Mouse (Mus musculus): ENCODE results near the gene Ssbp3. TPM values are rescaled to one million over a fixed set of nuclear protein-coding genes. Genes with fewer than 3 reads are reported as not detected.

Gene Ssbp3
- polyA plus RNA-seq, 1 experiment from 2014 or later = 167 TPM

GRCm38 (mm10) chr4:106924888-106925287 lies 14.4 kb downstream of the Ssbp3 start:
- WGBS = 85% methylated on average over 10 of the region's 10 CpGs
- Histone ChIP-seq H3K9me3 (ENCODE audit: control insufficient read depth, low read length) (no peaks in the 10 kb centered on the region), H3K4me2 (ENCODE audit: low read length) (no peak overlapping the region), H3K36me3 (ENCODE audit: control insufficient read depth, insufficient read depth) (peaks cover 12% of the 10 kb centered on the region), H3K27me3 (replicated peaks; ENCODE audit: control insufficient read depth, insufficient read depth, low read length) (no peaks in the 10 kb centered on the region), H3K4me3 (replicated peaks; ENCODE audit: low read length) (no peak overlapping the region), H3K9ac (replicated peaks; ENCODE audit: low read depth, low read length) (no peak overlapping the region), H3K4me1 (replicated peaks; ENCODE audit: control insufficient read depth, insufficient read depth, low read length) (peaks cover 47% of the 10 kb centered on the region), H3K27ac (ENCODE audit: low read length) (no peak overlapping the region)
- ATAC-seq = no peak

DNA sequence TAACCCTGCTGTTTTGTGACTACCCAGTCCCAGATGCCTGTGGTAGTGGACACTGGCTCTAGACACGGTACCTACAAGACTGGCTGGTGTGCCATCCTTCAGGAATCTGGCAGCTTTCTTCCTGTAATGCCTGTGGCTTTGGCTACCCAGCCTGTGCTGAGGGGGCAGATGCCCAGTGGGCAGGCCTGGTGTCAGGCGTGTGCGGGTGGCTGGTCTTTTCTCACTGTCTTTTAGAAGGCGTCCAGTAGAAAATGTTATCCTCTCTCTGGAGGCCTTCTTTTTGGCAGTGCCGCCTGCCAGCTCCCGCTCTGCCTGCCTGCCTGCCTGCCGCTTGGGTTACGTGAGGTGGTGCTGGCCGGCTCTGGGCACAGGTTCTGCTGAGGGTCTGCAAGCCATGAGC lies 15.9 kb downstream of the Ssbp3 start:
- ATAC-seq = no peak
- WGBS = 75% methylated on average over 9 of the region's 9 CpGs
- Histone ChIP-seq H3K27me3 (replicated peaks; ENCODE audit: control insufficient read depth, insufficient read depth, low read length) (no peaks in the 10 kb centered on the region), H3K4me3 (replicated peaks; ENCODE audit: low read length) (no peak overlapping the region), H3K36me3 (ENCODE audit: control insufficient read depth, insufficient read depth) (peaks cover 10% of the 10 kb centered on the region), H3K4me2 (ENCODE audit: low read length) (no peak overlapping the region), H3K27ac (ENCODE audit: low read length) (no peak overlapping the region), H3K9me3 (ENCODE audit: control insufficient read depth, low read length) (no peaks in the 10 kb centered on the region), H3K9ac (replicated peaks; ENCODE audit: low read depth, low read length) (no peak overlapping the region), H3K4me1 (replicated peaks; ENCODE audit: control insufficient read depth, insufficient read depth, low read length) (peaks cover 36% of the 10 kb centered on the region)

- Histone ChIP-seq H3K9me3 (ENCODE audit: control insufficient read depth, low read length) (no peaks in the 10 kb centered on the region), H3K4me3 (replicated peaks; ENCODE audit: low read length) (no peak overlapping the region), H3K27me3 (replicated peaks; ENCODE audit: control insufficient read depth, insufficient read depth, low read length) (no peaks in the 10 kb centered on the region), H3K9ac (replicated peaks; ENCODE audit: low read depth, low read length) (no peak overlapping the region), H3K36me3 (ENCODE audit: control insufficient read depth, insufficient read depth) (peaks cover 10% of the 10 kb centered on the region), H3K27ac (ENCODE audit: low read length) (no peak overlapping the region), H3K4me2 (ENCODE audit: low read length) (no peak overlapping the region), H3K4me1 (replicated peaks; ENCODE audit: control insufficient read depth, insufficient read depth, low read length) (peaks cover 29% of the 10 kb centered on the region)
- WGBS = 69% methylated on average over 6 of the region's 6 CpGs
- ATAC-seq = no peak
Measured at GRCm38 (mm10) chr4:106927034-106927433, 16.5 kb downstream of the Ssbp3 start.

- H3K27me3 ChIP-seq (replicated peaks; ENCODE audit: control insufficient read depth, insufficient read depth, low read length) = no peaks in the 10 kb centered on the region
- H3K36me3 ChIP-seq (ENCODE audit: control insufficient read depth, insufficient read depth) = peaks cover 2% of the 10 kb centered on the region; the same call in 1 of the 2 replicates
- peaks cover 23% of the 10 kb centered on the region for H3K4me1 ChIP-seq (replicated peaks; ENCODE audit: control insufficient read depth, insufficient read depth, low read length)
- H3K9ac ChIP-seq (replicated peaks; ENCODE audit: low read depth, low read length) = no peak overlapping the region
- H3K4me3 ChIP-seq (replicated peaks; ENCODE audit: low read length) = no peak overlapping the region
- WGBS = 75% methylated on average over 7 of the region's 7 CpGs
- no peak for ATAC-seq
- no peak overlapping the region for H3K27ac ChIP-seq (ENCODE audit: low read length)
- H3K9me3 ChIP-seq (ENCODE audit: control insufficient read depth, low read length) = no peaks in the 10 kb centered on the region
- no peak overlapping the region for H3K4me2 ChIP-seq (ENCODE audit: low read length)
Measured at GRCm38 (mm10) chr4:106928961-106929360, 18.5 kb downstream of the Ssbp3 start.

GRCm38 (mm10) chr4:106932583-106932982 lies 22.1 kb downstream of the Ssbp3 start:
- H3K9ac ChIP-seq (replicated peaks; ENCODE audit: low read depth, low read length) = no peak overlapping the region

GRCm38 (mm10) chr4:106933813-106934482 lies 23.4 kb downstream of the Ssbp3 start:
- Histone ChIP-seq H3K36me3 (ENCODE audit: control insufficient read depth, insufficient read depth) (no peaks in the 10 kb centered on the region), H3K9me3 (ENCODE audit: control insufficient read depth, low read length) (no peaks in the 10 kb centered on the region), H3K27me3 (replicated peaks; ENCODE audit: control insufficient read depth, insufficient read depth, low read length) (no peaks in the 10 kb centered on the region), H3K4me3 (replicated peaks; ENCODE audit: low read length) (no peak overlapping the region), H3K4me2 (ENCODE audit: low read length) (no peak overlapping the region), H3K9ac (replicated peaks; ENCODE audit: low read depth, low read length) (no peak overlapping the region), H3K27ac (ENCODE audit: low read length) (no peak overlapping the region), H3K4me1 (replicated peaks; ENCODE audit: control insufficient read depth, insufficient read depth, low read length) (peaks cover 55% of the 10 kb centered on the region)
- ATAC-seq = no peak
- 80% methylated on average over 9 of the region's 9 CpGs for WGBS

More at GRCm38 (mm10) chr4:106932583-106932982, 22.1 kb downstream of the Ssbp3 start:
- Histone ChIP-seq H3K27ac (ENCODE audit: low read length) (no peak overlapping the region), H3K4me3 (replicated peaks; ENCODE audit: low read length) (no peak overlapping the region), H3K4me2 (ENCODE audit: low read length) (no peak overlapping the region), H3K36me3 (ENCODE audit: control insufficient read depth, insufficient read depth) (no peaks in the 10 kb centered on the region), H3K27me3 (replicated peaks; ENCODE audit: control insufficient read depth, insufficient read depth, low read length) (no peaks in the 10 kb centered on the region), H3K9me3 (ENCODE audit: control insufficient read depth, low read length) (no peaks in the 10 kb centered on the region), H3K4me1 (replicated peaks; ENCODE audit: control insufficient read depth, insufficient read depth, low read length) (peaks cover 43% of the 10 kb centered on the region)
- 90% methylated on average over 7 of the region's 7 CpGs for WGBS
- no peak for ATAC-seq

- Histone ChIP-seq H3K27me3 (replicated peaks; ENCODE audit: control insufficient read depth, insufficient read depth, low read length) (no peaks in the 10 kb centered on the region), H3K4me2 (ENCODE audit: low read length) (0 out of 2 replicates have a peak overlapping the region, but pooled peaks have one; percentile 5), H3K9me3 (ENCODE audit: control insufficient read depth, low read length) (no peaks in the 10 kb centered on the region), H3K36me3 (ENCODE audit: control insufficient read depth, insufficient read depth) (no peaks in the 10 kb centered on the region), H3K4me3 (replicated peaks; ENCODE audit: low read length) (no peak overlapping the region), H3K4me1 (replicated peaks; ENCODE audit: control insufficient read depth, insufficient read depth, low read length) (peaks cover 56% of the 10 kb centered on the region), H3K27ac (ENCODE audit: low read length) (peak overlapping the region; percentile 70), H3K9ac (replicated peaks; ENCODE audit: low read depth, low read length) (no peak overlapping the region)
- 27% methylated on average over 12 of the region's 12 CpGs for WGBS
- no peak; the same call in 1 of the 2 replicates for ATAC-seq
Measured at GRCm38 (mm10) chr4:106934931-106935582, 24.6 kb downstream of the Ssbp3 start.

- peak overlapping the region; percentile 7; the same call in 1 of the 2 replicates for H3K9ac ChIP-seq (replicated peaks; ENCODE audit: low read depth, low read length)
- H3K4me3 ChIP-seq (replicated peaks; ENCODE audit: low read length) = no peak overlapping the region
- WGBS = 0% methylated on average over 2 of the region's 2 CpGs
- H3K9me3 ChIP-seq (ENCODE audit: control insufficient read depth, low read length) = no peaks in the 10 kb centered on the region
- ATAC-seq = no peak
- H3K4me1 ChIP-seq (replicated peaks; ENCODE audit: control insufficient read depth, insufficient read depth, low read length) = peaks cover 56% of the 10 kb centered on the region
- H3K4me2 ChIP-seq (ENCODE audit: low read length) = 0 out of 2 replicates have a peak overlapping the region, but pooled peaks have one; percentile 5
- peak overlapping the region; percentile 70 for H3K27ac ChIP-seq (ENCODE audit: low read length)
- no peaks in the 10 kb centered on the region for H3K27me3 ChIP-seq (replicated peaks; ENCODE audit: control insufficient read depth, insufficient read depth, low read length)
- H3K36me3 ChIP-seq (ENCODE audit: control insufficient read depth, insufficient read depth) = no peaks in the 10 kb centered on the region
Measured at GRCm38 (mm10) chr4:106935583-106935935, 25.1 kb downstream of the Ssbp3 start.

GRCm38 (mm10) chr4:106936041-106936440 lies 25.5 kb downstream of the Ssbp3 start:
- Histone ChIP-seq H3K4me1 (replicated peaks; ENCODE audit: control insufficient read depth, insufficient read depth, low read length) (peaks cover 61% of the 10 kb centered on the region), H3K36me3 (ENCODE audit: control insufficient read depth, insufficient read depth) (no peaks in the 10 kb centered on the region), H3K27ac (ENCODE audit: low read length) (peak overlapping the region; percentile 70), H3K4me2 (ENCODE audit: low read length) (no peak overlapping the region), H3K27me3 (replicated peaks; ENCODE audit: control insufficient read depth, insufficient read depth, low read length) (no peaks in the 10 kb centered on the region), H3K4me3 (replicated peaks; ENCODE audit: low read length) (no peak overlapping the region), H3K9me3 (ENCODE audit: control insufficient read depth, low read length) (no peaks in the 10 kb centered on the region), H3K9ac (replicated peaks; ENCODE audit: low read depth, low read length) (peak overlapping the region; percentile 7; the same call in 1 of the 2 replicates)
- ATAC-seq = no peak
- 41% methylated on average over 3 of the region's 3 CpGs for WGBS
